Mouse (Mus musculus): ENCODE data around the gene Use1. TPM values are rescaled to one million over a fixed set of nuclear protein-coding genes. Genes with fewer than 3 reads are reported as not detected.

Use1 gene
- total RNA-seq, 2 experiments from 2014 or later, result 99.4 to 106 TPM

GRCm38 (mm10) chr8:71403107-71403885 lies 36.6 kb downstream of the Use1 start:
- DNase-seq, result no peak

GRCm38 (mm10) chr8:71404011-71404410 lies 37.4 kb downstream of the Use1 start:
- DNase-seq, result no peak

- DNase-seq, result no peak
Observed at GRCm38 (mm10) chr8:71404951-71405351, 38.3 kb downstream of the Use1 start.

GRCm38 (mm10) chr8:71405401-71406098 lies 38.9 kb downstream of the Use1 start, which contains the start of gene Ankle1:
Ankle1 (plus strand) TSS chr8:71406010.
- DNase-seq, result peak; percentile 99

- peak; percentile 85 for DNase-seq
Observed at GRCm38 (mm10) chr8:71406099-71407015, 39.7 kb downstream of the Use1 start.

GRCm38 (mm10) chr8:71407441-71407840 lies 40.8 kb downstream of the Use1 start:
- DNase-seq, result no peak

- no peak for DNase-seq
Observed at GRCm38 (mm10) chr8:71408231-71408630, 41.6 kb downstream of the Use1 start.

GRCm38 (mm10) chr8:71411535-71412273 lies 45.1 kb downstream of the Use1 start:
- no peak for DNase-seq

Other genes with a start within 250 kb of the Use1 start
- gene Myo9b, start 94.1 kb upstream of the Use1 start, total RNA-seq (2021), result 10 to 100 TPM; 47.8 to 51.5 TPM
- gene Haus8, start 93.9 kb upstream of the Use1 start, total RNA-seq (2021), result 10 to 100 TPM; 81.3 to 82.0 TPM
- gene Ocel1, start 4.5 kb downstream of the Use1 start, total RNA-seq (2021), result 1 to 10 TPM; 7.9 to 9.9 TPM
- gene Nr2f6, start 15.1 kb downstream of the Use1 start, total RNA-seq (2021), result 10 to 100 TPM; 64.9 to 66.4 TPM
- gene Ushbp1, start 29.0 kb downstream of the Use1 start, total RNA-seq (2021), result 10 to 100 TPM; 27.2 to 27.9 TPM
- 10 to 100 TPM; 69.4 to 70.7 TPM for gene Babam1, start 30.0 kb downstream of the Use1 start, total RNA-seq (2021)
- gene Ankle1, start 39.2 kb downstream of the Use1 start, total RNA-seq (2021), result 1 to 10 TPM; 9.8 TPM
- gene Abhd8, start 96.8 kb downstream of the Use1 start, total RNA-seq (2021), result 10 to 100 TPM; 37.7 to 39.3 TPM
- gene Mrpl34, start 98.1 kb downstream of the Use1 start, total RNA-seq (2021), result 100 to 1,000 TPM in 1 of 2 experiments, 10 to 100 TPM in 1; 96.0 to 107 TPM
- gene Dda1, start 102.4 kb downstream of the Use1 start, total RNA-seq (2021), result 10 to 100 TPM; 42.0 to 46.2 TPM
- 10 to 100 TPM; 13.5 to 15.4 TPM for gene Ano8, start 119.1 kb downstream of the Use1 start, total RNA-seq (2021)
- gene Gtpbp3, start 121.3 kb downstream of the Use1 start, total RNA-seq (2021), result 10 to 100 TPM; 17.8 to 20.1 TPM
- 10 to 100 TPM; 35.8 to 43.2 TPM for gene Plvap, start 144.9 kb downstream of the Use1 start, total RNA-seq (2021)
- under 1 TPM; 0.14 to 0.29 TPM for gene Ccdc194, start 158.9 kb downstream of the Use1 start, total RNA-seq (2021)
- 10 to 100 TPM; 12.8 to 13.8 TPM for gene Bst2, start 170.6 kb downstream of the Use1 start, total RNA-seq (2021)
- gene Mvb12a, start 176.1 kb downstream of the Use1 start, total RNA-seq (2021), result 10 to 100 TPM; 31.6 to 32.4 TPM
- gene Tmem221, start 192.0 kb downstream of the Use1 start, total RNA-seq (2021), result not detected
- gene Nxnl1, start 199.8 kb downstream of the Use1 start, total RNA-seq (2021), result not detected
- 10 to 100 TPM; 77.0 to 80.3 TPM for gene Slc27a1, start 202.0 kb downstream of the Use1 start, total RNA-seq (2021)
- gene Pgls, start 225.3 kb downstream of the Use1 start, total RNA-seq (2021), result 10 to 100 TPM; 92.0 to 95.5 TPM
- gene Fam129c, start 230.8 kb downstream of the Use1 start, total RNA-seq (2021), result 1 to 10 TPM; 1.3 to 2.3 TPM
- gene Colgalt1, start 244.2 kb downstream of the Use1 start, total RNA-seq (2021), result 10 to 100 TPM; 48.0 to 50.3 TPM

Measured in heart, postnatal 4 days (tissue).